Mouse (Mus musculus) brain, embryonic 18.5 days (tissue): Measurements from ENCODE around the gene Gm20388.
"Not testable (repeated sequence)": the region's sequence is repeated elsewhere in the genome, so short reads cannot be mapped to it uniquely, and the experiment has no call there.

Experiments
- DNase-seq: peaks from one replicate; pipeline ENCODE4 v3.0.0-alpha.2; 2012; ENCODE audit warnings: low read depth, low spot score

Gm20388 gene

DNA sequence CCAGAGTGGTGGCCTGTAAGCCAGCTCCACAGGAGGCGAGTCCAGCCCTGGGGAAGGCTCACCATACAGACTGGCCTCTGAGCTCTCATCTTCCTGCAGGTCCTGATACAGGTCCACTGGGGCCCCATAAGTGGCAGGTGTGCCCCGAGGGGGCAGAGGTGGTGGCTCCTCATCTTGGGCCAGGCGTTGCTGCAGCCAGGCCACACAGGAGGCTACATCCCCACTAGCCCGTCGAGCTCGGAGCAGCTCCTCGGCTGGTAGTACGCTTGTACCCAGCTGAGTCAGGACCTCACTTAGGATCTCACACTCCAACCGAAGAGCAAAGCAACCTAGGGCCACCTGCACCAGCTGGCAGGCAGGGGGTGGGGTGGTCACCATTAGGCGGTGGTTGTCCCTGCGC, 3323.1 kb downstream of the Gm20388 start:
- DNase-seq: no peak

DNA sequence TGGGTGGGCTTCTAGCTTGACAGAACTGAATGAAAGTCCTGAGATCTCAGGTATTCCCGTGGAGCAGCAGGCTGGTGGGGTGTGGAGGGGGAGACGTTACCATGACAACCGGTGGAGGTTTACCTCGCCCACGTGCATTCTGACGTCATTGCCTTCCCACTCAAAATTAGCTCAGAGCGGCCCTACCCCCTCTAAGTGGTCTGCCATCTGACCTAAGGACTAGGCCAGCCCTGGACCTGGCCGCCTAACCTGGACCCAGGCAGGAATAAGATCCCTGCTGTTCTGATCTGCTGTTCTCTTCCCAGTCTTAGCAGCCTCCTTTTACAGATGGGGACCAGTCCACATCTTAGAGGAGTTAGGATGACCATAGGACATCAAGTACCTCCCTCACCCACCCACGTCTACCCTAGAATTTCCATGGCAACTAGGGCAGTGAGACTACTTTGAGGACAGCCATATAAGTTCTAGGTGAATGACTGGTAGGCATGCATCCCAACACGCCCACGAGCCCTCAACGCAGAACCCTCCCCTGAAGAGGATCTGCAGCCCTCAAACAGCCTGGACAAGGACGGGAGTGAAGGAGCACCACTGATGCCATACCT, 3324.4 kb downstream of the Gm20388 start:
- no peak for DNase-seq

DNA sequence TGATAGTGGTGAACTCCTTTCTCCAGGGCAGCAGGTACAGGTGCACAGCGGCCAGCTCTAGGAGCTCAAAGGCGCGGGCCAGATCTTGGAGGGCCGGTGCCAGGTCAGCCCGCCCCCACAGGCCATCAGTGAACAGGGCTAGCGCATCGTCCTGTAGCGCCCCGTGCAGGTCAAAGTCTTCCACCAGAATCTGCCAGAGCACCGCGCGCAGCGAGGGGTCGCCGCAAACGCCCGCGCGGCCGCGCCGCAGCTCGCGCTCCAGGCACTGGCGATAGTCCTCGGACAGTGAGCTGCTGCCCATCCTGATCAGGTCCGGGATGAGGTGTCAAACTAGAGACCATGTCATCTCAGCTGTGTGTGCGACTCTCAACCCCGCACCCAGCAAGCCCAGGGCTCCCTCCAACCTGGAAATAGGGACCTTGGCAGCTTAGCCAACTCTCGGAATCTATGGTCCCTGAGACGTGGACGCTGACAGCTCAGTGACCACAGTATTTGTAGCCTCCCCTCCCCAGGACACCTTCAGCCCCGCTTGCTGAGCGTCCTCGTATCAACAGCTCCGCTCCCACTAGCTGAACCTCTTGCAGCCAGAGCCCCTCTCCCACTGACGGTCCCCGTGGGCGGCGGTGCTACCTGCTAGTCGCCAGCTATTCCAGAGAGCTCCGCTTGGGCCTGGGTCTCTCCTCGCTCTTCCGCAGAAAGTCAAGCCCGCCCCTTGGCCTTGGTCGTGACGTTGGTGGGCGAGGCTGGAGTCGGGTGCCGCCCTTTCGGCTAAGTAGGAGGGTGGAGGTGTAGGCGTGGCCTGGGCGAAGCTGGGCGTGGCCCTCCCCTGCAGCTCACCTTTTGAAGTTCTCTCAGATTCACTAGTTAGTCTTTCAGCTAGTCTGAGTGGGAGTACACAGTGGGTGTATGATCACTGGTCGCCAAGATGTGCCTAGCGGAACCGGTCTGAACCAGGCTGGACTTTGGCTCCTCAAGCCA, 3325.2 kb downstream of the Gm20388 start, which contains the start of gene Spata2l:
Gene Spata2l, minus strand, starts transcription at position 714 of the 978 bp plus-strand sequence.
- no peak for DNase-seq

DNA sequence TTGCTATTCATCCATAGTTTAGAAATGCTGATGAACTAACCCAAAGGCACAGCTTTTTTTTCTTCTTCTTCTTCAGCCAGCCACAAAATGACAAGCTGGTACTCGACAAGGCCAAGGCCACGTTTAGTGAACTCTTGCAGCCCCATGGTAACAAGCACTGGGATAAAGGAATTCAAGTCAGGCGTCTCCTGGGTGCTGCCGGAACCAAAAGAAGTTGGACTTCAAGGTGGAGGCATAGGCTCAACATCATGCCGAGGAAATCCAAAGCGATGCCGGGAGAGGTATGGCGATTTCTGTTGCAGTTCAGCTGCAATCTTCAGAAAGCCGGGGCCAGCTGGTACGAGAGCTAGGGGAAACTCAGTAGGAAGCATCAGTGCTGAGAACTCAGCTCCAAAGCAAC, 3328.8 kb downstream of the Gm20388 start:
- no peak for DNase-seq

DNA sequence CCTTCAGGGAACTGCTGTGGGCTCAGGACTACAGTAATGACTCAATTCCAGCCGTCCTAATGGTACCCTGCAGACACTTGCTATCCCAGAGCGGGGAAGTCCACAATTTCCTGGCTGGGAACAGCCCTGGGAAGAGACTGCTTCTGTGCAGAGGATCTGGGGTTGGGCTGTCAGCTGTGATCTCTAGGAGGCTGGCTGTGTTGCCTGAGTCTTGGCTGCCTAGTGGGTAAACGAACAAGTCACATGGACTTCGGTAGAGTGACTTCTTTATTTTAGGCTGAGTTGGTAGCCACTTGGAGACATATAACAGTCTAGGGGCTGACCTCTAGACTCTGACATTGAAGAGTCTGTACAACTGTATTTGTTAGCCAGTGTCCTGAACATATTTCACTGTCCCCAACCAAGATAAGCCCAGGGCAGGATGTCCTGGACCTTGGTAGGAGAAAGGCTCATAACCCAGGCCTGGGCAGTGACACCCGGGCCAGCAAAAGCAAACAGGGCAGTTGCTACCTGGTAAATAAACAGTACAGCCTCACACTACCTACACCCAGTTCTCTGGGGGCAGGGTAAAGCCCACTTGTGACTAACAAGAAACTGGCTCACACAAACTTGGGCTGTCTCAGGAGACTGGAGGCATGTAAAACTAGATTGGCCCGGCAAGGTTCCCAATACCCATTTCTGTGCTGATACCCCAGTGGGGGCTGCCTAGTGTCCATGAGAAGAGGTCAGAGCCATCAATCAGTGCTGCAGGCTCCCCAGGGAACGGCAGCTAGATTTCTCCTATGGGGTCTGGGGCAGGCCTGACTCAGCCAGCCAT, 3331.7 kb downstream of the Gm20388 start:
- no peak for DNase-seq

DNA sequence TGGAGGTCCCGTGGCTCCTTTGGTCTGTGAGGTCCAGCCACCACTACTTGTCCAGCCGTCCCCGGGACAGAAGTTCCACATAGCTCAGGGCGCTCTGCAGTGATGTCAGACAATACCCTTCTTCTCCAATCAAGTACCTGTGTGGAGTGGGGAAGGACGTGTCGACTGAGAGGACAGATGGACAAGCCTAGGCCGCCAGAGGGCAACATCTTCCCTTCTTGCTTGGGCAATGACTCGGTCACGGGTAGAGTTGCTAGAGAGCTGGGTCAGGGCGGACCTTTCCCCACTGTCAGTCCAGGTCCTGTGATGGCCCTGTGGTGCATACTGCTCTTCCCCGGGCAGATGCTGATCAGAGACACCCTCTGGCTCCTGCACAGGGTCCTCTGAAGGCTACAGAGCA, 3332.4 kb downstream of the Gm20388 start:
- no peak for DNase-seq

DNA sequence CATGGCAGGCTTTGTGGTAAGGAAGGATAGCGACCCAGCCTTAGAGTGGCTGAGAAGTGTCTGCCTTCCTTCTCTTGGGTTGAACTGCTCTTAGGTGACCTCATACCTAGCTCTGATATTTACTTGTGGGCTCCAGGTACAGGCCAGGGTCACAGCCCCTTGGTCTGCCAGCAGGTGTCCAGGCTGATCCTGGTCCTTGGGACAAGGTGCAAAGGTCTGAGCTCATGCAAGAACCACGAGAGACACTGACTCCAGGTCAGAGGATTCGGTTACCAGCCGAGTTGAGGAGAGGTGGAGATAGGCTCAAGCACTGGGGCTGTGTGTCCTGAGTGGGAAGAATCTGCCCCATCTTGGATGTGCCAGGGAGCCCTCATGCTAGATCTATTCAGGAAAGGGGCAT, 3333.7 kb downstream of the Gm20388 start:
- DNase-seq: no peak

DNA sequence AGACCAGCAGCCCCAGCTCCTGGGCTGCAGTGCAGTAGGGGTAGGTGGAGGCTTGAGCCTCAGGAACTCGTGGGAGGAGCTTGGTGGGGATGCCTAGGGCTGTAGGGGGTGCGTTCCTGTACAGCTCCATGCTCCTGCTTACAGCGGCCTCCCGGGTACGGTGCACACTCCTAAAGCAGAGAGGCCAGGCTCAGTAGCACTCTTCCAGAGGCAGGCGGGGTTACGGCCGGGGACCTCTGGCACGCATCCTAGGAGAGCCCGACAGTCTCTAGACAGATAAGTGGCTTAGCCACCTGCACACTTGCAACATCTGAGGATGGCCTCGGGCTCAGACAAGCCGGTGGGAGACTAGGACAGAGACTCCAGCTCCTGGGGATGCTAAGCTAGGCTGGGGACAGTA, 3334.9 kb downstream of the Gm20388 start:
- DNase-seq: no peak

DNA sequence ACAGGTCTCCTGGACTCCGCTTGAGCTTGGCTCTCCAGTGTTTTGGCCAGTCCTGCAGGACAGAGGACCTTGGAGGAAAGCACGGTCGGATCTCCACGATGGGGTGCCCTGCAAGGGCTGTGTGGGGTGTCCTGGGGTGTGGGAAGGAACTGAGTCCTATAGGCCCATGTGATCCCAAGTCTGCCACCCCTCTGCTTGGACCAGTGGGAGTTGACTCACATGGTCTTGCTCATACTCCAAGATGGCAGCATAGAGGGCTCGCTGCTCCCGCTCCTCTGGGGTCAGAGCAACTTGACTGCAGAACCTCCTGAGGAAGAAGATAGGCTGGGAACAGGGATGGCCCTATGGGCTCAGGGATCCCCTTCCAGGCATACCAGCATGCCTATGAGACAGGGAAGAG, 3337.1 kb downstream of the Gm20388 start:
- no peak for DNase-seq

DNA sequence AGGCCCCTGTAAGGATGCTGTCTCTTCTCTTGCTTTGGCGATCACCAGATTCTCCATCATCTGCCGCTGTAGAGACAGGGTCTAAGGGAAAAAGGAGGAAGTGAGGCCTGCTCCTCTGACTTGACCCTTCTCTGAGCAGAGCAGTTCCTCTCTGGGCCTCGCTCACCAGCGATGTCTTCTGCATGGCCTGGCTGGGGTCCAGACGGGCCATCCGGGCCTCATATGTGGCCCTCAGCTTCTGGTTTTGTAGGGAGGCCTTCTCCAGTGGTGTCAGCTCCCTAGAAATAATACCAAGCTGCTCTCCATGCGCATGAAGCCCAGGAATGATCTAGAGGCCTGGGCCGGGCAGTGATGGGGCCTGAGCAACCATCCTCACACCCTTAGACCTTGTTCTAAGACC, 3338.0 kb downstream of the Gm20388 start:
- no peak for DNase-seq

DNA sequence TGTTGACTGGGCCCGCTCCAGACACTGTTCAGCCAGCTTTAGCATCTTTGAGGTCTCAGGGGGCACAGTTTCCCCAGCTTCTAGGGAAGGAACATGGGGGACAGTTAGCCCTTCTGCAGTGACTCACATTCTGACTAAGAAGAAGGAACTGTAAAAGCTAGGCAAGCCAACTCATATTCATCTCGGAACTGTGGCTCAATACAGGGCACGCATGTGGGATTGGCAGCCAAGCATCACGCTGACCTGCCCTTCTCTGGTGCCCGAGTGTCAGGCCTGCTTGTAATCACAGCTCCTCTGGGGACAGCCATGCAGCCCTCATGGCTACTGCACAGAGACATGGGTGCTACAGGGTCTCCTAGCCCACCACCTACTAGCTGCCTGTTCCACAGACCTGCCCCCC, 3340.3 kb downstream of the Gm20388 start:
- no peak for DNase-seq

DNA sequence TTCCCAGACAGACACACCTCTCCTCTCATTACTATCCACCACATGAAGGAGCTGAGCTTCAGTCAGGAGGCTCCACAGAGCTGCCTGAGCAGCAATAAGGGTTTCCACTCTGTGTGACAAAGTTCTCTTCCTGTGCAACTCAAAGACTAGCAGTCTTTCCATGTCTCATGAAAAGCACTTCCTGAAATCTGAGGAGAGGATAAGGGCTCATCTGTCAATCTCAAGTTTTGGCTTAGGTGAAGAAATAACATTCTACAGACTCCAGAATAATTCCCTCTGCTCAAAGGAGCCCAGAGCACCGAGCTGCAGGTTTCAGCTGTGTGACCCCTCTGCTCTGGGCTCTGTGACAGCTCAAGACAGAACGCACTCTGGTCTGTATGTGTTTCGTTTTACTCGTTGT, 3342.3 kb downstream of the Gm20388 start:
- DNase-seq: no peak

DNA sequence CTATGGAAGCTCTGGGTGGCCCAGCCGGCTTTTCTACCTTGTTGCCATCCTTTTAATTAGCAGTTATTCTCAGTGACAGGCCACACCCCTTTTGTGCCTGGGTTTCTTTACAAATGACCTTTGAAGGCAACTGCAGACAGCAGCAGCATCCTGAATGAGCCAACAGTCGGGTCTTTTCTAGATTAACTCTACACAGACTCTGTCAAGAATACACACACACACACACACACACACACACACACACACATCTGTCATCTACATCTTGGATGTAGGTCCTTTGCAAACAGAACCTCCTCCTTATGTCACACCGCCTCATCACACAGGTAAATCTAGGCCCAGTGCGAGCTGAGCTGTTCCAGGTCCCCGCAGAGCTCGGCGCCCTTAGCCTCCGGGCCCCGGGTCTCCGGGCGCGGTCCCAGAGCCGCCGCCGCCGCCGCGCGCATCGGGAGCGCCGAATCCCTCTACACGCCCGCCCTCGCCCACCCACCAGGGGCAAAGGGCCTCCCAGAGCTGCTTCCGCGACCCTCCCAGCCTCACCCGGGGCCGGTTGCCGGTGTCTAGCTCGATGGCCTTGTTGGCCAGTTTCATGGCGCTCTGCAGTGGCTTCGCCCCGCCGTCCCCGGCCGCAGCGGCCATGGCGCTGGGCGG, 3342.9 kb downstream of the Gm20388 start:
- DNase-seq: no peak

DNA sequence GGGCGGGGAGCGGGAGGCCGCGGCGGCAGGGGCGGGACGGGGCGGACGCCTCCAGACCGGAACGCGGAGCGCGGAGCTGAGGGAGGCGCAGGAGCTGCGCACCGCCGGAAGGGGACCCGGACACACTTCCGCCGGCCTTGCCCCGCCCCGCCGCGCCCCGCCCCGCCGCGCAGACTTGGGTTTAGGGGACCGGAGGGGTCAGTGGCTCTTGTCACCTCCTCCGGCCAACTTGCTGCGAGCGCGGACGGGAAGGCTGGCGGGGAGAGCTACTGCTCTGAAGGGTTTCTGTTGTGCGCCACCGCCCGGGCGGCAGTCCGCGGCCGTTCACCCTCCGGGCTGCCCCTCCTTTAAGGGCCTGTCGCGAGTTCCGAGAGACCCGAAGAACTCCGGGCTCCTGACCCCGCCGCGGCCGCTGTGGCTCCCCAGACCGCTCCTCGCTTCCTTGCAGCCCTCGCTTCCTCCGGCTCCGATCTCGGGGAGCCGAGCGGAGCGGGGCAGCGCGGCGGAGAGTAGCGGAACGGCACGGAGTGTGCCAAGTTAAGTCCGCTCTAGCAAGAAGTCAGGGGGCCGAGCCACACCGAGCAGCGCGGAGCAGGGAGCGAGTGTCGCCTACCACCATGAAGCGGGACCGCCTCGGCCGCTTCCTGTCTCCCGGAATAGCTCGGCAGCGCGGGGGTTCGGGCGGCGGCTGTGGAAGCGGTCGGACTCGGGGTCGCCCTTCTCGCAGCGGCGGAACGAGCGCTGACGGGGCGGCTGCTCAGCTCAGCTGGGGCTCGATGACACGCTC, 3343.7 kb downstream of the Gm20388 start, which contains the start of the genes Zfp276 and Vps9d1:
Gene Zfp276, plus strand, starts transcription at position 97 of the 787 bp plus-strand sequence.
Gene Vps9d1, minus strand, starts transcription at position 250 of the 787 bp plus-strand sequence.
- DNase-seq: peak; percentile 57

DNA sequence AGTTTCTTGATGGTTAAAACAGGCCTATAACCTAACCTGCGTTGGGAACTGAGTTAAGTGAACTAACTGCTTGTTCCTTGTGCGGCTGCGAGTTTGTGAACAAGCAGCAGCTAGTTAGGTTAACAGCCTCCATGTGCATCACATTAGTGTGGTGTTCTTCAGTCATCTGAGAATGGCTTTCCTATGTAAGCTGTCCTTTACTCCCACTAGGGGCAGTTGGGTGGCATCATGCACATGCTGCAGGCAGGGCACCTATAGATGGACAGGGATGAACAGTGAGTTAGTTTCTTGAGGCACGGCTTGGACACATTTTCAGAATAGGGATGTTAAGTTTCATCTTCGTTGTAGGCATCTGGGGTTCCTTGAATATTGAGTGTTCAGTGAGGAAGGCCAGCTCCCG, 3344.5 kb downstream of the Gm20388 start:
- DNase-seq: no peak

DNA sequence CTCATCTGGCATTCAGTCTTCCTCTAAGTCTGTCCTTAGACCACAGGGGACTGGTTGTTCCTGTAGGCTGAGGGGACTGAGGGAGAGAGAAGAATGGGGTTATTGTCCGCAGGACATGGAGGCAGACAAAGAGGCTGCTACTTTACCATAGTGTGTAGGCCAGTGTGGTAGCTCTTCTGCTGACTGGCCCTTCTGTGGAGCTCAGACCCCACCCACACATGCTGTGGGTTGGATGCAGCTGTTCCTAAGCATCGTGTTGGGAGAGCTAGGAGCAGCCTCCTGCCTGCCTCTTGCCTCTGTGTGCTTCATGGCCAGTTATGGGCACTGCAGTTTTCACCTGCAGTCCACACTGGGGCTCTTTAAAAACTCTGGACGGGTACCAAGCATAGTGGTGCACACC, 3346.5 kb downstream of the Gm20388 start:
- no peak for DNase-seq

DNA sequence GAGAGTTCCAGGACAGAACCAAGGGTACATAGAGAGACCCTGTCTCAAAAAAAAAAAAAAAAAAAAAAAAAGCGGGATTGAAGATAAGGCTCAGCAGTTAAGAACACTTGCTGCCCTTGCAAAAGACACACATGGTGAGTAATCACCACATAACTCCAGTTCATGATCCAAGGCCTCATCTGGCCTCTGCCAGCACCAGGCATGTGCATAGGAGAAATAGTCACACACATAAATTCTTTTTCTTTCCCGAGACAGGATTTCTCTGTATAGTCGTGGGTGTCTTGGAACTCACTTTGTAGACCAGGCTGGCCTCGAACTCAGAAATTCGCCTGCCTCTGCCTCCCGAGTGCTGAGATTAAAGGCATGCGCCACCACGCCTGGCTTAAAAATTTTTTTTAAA, 3347.0 kb downstream of the Gm20388 start:
- not testable (repeated sequence) for DNase-seq

DNA sequence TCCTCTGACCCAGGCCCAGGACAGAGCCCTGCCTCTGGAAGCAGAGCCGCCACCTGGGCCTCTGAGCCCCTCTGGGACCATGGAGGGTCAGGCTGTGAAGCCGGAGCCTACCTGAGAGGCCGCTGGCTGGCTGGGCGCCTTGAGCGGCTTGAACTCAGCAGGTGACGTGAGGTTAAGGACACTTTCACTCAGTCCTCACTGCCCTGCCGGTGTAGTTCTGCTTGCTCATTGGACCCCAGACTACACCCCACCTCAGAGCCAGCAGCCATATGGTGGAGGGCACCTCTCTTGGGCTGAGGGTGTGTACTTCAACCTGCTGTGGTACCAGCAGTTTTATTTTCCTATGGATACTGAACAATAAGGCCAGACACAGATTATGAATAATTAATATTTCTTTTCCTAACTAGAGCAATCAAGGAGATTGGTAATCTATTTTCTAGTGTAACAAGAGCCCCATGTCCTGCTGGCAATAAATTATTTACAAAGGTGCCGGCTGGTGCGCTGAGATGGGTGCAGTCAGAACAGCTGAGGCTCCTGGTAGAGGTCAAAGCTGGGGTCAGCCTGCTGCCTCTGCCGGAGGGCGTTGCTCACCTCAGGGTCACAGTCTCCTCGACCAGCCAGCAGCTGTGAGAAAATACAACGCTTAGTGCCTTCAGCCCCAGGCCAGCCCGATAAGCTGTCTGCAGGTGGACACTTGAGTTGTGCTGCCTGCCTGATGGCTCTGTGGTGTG, 3357.4 kb downstream of the Gm20388 start:
- no peak for DNase-seq

DNA sequence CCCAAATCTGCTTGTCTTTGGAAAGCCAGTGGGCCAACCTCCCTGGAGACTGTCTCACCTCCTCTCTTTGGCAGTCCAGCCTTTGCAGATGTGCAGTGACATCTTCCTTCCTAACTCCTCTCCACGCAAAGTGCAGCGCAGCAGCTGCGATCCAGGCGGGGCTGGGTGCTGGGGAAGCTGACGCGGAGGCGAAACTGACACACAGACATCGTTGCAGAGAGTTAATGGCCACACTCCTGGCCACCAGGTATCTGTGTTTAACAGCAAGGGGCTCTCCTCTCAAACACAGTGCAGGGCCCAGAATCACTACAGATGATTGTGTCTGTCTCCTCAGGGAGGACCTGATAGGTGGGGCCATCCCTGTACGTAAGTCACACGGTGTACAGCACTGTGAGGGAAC, 3360.5 kb downstream of the Gm20388 start:
- DNase-seq: no peak

DNA sequence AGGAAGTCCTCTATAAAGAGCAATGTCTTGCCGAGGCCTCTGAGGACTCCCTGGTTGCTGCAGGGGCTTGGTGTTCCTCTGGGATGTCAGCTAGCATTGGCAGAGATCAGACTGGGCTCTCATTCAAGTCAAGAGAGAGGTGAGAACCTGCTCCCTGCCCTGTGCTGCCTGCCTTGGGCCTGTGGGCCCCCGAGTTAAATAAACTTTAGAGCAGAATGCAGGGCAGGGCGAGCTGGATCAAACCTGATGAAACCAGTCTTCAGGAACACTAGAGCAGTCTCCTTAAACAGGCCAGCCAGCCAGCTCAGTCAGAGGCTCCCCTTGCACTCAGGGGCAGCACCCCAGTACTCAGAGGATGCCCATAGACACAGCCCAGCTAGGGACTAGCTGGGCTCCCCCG, 3361.3 kb downstream of the Gm20388 start:
- no peak for DNase-seq
